Mouse (Mus musculus) heart, embryonic 12.5 days (tissue): ENCODE measurements at regions not wholly inside any gene's neighbourhood (a gene's known extent, or its start where the extent isn't known, plus 50 kb on each side); places are given as distances from the start of the nearest gene placed in this dataset.

ENCODE experiments used
- ATAC-seq: fragments of 200-750 bp; cut with Nextera tagmentation; 2 replicates; pipeline ENCODE4 v1.8.0; 2017; ENCODE audit warnings: moderate TSS enrichment, moderate library complexity; ENCODE audit not compliant: insufficient number of reproducible peaks, low FRiP score
- H3K27ac ChIP-seq: fragments of 300-500 bp; sonication (generic); 2 replicates; pipeline ENCODE4 v1.5.1; 2016; ENCODE audit warnings: mild to moderate bottlenecking, moderate library complexity; ENCODE audit not compliant: poor library complexity, severe bottlenecking
- H3K27me3 ChIP-seq: fragments of 300-500 bp; sonication (generic); replicated peaks from 2 replicates; pipeline ENCODE4 v1.6.1; 2016; ENCODE audit warnings: mild to moderate bottlenecking, moderate library complexity
- H3K36me3 ChIP-seq: fragments of 300-500 bp; sonication (generic); 2 replicates; pipeline ENCODE4 v1.6.1; 2016; ENCODE audit warnings: mild to moderate bottlenecking, moderate library complexity
- H3K4me1 ChIP-seq: fragments of 300-500 bp; sonication (generic); replicated peaks from 2 replicates; pipeline ENCODE4 v1.6.1; 2016; ENCODE audit warnings: mild to moderate bottlenecking
- H3K4me2 ChIP-seq: fragments of 300-500 bp; sonication (generic); 2 replicates; pipeline ENCODE4 v1.6.1; 2016; ENCODE audit warnings: mild to moderate bottlenecking, moderate library complexity
- H3K4me3 ChIP-seq: fragments of 300-500 bp; sonication (generic); 2 replicates; pipeline ENCODE4 v1.5.1; 2016; ENCODE audit warnings: mild to moderate bottlenecking
- H3K9ac ChIP-seq: fragments of 300-500 bp; sonication (generic); 2 replicates; pipeline ENCODE4 v1.6.1; 2016; ENCODE audit warnings: mild to moderate bottlenecking, moderate library complexity
- H3K9me3 ChIP-seq: fragments of 300-500 bp; sonication (generic); replicated peaks from 2 replicates; pipeline ENCODE4 v1.6.1; 2016; ENCODE audit warnings: mild to moderate bottlenecking, moderate library complexity
- WGBS: fragments of 180-500 bp; shearing (Covaris S2); methylation state at CpG from one replicate; pipeline ENCODE4 v1.1.7; 2016; 5-methylcytosine and 5-hydroxymethylcytosine counted together

DNA sequence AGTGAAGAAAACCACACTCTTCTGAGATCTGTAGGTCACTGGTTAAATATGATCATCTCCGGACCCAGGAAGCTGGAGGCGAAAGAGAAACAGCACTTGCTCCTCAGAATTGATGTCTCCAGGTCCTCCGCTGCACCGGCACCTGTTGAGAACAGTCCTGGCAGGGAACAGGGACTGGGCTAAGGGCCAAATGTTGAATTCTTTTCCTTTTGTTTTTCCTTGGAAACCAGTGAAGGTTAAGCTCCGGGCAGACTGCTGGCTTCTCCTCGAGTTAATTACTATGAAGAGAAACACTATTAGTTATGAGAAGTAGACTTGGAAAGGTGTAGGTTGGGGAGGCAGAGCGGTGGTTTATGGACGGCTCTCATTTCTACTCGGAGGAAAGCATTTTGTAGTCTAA is 242.7 kb downstream of the Rngtt start:
- no peak overlapping the region for H3K4me2 ChIP-seq
- peaks cover 38% of the 10 kb centered on the region for H3K27me3 ChIP-seq
- H3K9ac ChIP-seq: no peak overlapping the region
- no peak overlapping the region for H3K4me3 ChIP-seq
- peaks cover 6% of the 10 kb centered on the region; the same call in 1 of the 2 replicates for H3K4me1 ChIP-seq
- ATAC-seq: no peak
- no peaks in the 10 kb centered on the region for H3K36me3 ChIP-seq
- H3K27ac ChIP-seq: no peak overlapping the region
- WGBS: 67% methylated on average over 9 of the region's 9 CpGs
- H3K9me3 ChIP-seq: no peaks in the 10 kb centered on the region

DNA sequence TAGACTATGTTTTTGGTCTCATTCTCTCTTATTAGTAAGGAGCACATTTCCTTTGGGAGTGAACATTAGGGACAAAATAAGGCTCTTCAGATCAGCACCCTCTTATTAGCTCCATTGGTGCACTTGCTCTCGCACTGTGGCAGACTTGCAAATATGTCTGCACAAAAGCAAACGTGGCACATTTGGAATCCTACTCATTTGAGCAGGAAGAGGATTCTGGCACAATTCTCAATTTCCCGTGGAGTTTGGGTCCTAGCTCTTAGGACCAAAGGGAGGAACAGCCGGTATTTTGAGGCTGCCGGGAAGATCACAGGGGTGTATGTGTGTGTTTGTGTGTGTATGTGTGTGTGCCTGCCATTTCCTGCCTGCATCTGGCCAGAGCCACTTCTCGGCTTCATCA is 244.5 kb downstream of the Rngtt start:
- H3K9ac ChIP-seq: no peak overlapping the region
- no peaks in the 10 kb centered on the region for H3K36me3 ChIP-seq
- no peak overlapping the region for H3K4me2 ChIP-seq
- H3K4me1 ChIP-seq: peaks cover 6% of the 10 kb centered on the region; the same call in 1 of the 2 replicates
- no peak overlapping the region for H3K27ac ChIP-seq
- no peak for ATAC-seq
- 35% methylated on average over 6 of the region's 6 CpGs for WGBS
- H3K9me3 ChIP-seq: no peaks in the 10 kb centered on the region
- H3K4me3 ChIP-seq: no peak overlapping the region
- peaks cover 38% of the 10 kb centered on the region for H3K27me3 ChIP-seq

DNA sequence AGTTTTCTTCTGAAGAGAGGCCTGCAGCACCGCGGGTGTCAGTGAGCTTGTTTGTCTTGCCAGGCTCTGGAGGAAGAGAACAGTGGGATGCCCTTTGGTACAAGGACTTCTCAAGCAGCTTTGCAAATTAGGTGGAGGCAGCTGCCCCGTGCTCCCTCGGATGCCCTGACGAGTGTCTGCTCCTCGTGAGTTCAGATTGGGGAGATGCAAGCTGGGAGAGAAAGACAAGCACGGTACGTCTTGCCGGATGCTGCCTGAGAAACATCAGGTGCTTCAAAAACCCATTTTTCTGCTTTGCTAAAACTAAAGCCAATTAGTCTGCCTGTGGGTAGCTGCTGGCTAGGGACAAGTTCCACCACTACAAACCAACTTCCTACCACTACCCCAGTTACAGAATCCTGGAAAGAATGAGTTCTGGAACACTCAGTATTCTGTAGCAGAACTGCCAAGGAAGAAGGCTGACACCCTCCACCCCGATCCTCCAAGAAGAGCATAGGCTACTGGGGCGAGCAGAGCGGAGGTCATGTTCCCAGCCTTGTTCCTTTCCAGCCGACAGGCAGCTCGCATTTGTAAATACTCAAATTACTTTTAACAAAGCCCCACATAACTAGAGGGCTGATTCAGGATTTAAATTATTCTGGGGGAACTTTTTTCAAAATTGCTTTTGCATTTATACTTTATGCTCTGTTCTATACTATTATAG is 245.3 kb downstream of the Rngtt start:
- Histone ChIP-seq H3K27ac (no peak overlapping the region), H3K4me3 (0 out of 2 replicates have a peak overlapping the region, but pooled peaks have one; percentile 1), H3K4me2 (peak overlapping the region; percentile 31), H3K4me1 (peaks cover 6% of the 10 kb centered on the region; the same call in 1 of the 2 replicates), H3K9me3 (no peaks in the 10 kb centered on the region), H3K9ac (0 out of 2 replicates have a peak overlapping the region, but pooled peaks have one; percentile 3), H3K36me3 (no peaks in the 10 kb centered on the region), H3K27me3 (peaks cover 34% of the 10 kb centered on the region)
- 10% methylated on average over 14 of the region's 14 CpGs for WGBS
- ATAC-seq: no peak

DNA sequence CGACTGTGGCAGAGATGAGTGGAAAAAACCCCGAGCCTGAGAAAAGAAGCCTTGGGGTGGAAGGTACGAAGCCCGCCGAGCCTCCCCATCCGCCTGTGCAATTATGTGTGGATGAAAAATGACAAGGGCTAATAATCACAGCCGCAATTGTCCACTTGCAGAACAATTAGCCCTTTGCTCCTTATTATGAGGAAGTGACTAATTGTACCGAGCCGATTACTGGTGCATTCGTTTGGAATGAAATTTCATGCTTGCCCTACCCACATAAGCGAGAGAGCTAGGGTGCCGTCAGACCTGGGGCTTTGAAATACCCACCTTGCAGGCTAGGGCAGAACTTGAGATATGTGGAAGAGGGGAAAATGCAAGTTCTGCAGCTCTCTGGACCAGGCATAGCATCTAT is 245.9 kb downstream of the Rngtt start:
- Histone ChIP-seq H3K4me1 (peaks cover 6% of the 10 kb centered on the region; the same call in 1 of the 2 replicates), H3K36me3 (no peaks in the 10 kb centered on the region), H3K9ac (no peak overlapping the region), H3K27ac (no peak overlapping the region), H3K9me3 (no peaks in the 10 kb centered on the region), H3K4me3 (no peak overlapping the region), H3K4me2 (no peak overlapping the region), H3K27me3 (peaks cover 33% of the 10 kb centered on the region)
- no peak for ATAC-seq
- WGBS: 70% methylated on average over 12 of the region's 12 CpGs

DNA sequence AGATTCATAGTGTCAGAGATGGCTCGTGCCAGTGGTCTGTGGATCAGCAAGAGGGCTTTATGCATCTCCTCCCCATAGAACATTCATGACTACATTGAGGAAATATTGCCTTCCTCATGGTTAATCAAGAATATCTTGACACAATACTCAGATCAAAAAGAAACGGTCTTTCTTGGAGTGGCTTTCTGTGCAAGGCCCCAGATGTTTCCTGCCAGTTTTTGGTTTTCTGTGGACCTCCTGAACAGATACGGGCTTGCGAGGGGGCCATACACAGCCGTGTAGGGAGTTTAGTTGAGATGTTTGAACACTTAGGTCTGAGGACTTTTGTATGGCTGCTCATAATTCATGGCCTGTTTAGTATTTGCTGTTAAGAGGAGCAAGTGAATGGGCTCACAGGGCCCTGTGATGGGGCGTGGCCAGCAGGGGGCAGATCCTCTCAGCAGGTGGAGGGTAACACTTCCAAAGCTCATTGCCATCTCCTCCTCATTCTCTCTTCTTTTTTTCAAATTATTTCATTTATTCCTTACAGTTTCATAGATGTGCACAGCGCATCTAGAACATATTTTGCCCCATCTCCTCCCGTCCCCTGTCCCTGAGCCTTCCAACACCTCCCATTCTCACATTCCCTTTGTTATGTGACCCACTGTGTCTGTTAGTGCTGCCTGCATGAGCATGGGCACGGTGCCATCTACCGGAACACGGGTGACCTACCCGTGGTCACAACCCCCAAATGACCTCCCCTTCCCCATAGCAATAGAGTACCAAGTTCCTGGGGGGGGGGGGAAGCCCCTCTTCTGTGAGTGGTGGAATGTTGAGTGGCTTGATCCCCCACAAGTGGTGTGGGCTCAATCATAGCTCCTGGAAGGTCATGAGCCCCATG is 246.8 kb downstream of the Rngtt start:
- 71% methylated on average over 12 of the region's 12 CpGs for WGBS
- peaks cover 30% of the 10 kb centered on the region for H3K27me3 ChIP-seq
- ATAC-seq: no peak
- no peak overlapping the region for H3K4me2 ChIP-seq
- no peak overlapping the region for H3K4me3 ChIP-seq
- H3K36me3 ChIP-seq: no peaks in the 10 kb centered on the region
- peaks cover 6% of the 10 kb centered on the region; the same call in 1 of the 2 replicates for H3K4me1 ChIP-seq
- H3K9ac ChIP-seq: no peak overlapping the region
- no peak overlapping the region for H3K27ac ChIP-seq
- no peaks in the 10 kb centered on the region for H3K9me3 ChIP-seq

DNA sequence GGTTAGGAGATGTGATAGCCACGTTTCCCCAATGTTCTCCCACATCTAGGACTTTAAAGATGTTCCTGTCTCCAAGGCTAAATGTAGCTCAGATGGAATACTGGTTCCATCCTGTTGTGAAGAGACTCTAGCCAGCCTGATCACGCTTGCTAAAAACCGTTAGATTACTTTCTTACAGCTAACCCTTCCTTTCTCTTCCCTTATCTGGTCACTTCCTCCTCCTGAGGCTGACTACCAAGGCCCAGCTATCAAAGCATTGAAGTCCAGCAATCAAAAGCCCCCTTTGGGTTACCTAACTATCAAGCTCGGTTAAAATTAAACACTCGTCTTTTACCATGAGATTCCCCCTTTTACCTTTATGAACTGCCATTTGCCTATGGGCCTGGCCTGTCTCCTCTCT is 260.2 kb downstream of the Rngtt start:
- no peaks in the 10 kb centered on the region for H3K4me1 ChIP-seq
- H3K9me3 ChIP-seq: no peaks in the 10 kb centered on the region
- H3K4me3 ChIP-seq: no peak overlapping the region
- ATAC-seq: no peak
- H3K4me2 ChIP-seq: no peak overlapping the region
- H3K36me3 ChIP-seq: no peaks in the 10 kb centered on the region
- H3K27me3 ChIP-seq: no peaks in the 10 kb centered on the region; the same call in 1 of the 2 replicates
- H3K9ac ChIP-seq: no peak overlapping the region
- H3K27ac ChIP-seq: no peak overlapping the region
- 57% methylated on average over 5 of the region's 5 CpGs for WGBS

DNA sequence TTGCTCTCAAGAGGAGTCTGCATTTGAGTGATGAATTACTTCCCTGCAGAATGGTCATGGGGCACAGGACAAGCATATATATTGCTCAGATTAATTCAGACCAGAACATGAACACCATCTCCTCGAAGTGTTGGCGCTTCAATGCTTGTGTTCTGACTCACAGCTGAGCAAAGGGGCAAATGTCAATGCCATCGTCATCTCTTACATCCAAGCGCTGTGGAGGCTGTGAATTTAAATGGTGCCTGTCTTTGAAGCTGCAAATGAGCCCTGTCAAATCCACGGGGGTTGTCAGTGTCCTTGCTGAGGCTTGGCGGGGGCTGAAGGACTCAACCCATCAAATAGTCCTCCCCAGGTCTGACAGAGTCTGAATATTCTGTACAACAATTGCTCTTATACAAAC is 261.2 kb downstream of the Rngtt start:
- H3K27ac ChIP-seq: no peak overlapping the region
- H3K4me3 ChIP-seq: no peak overlapping the region
- ATAC-seq: no peak
- H3K9ac ChIP-seq: no peak overlapping the region
- H3K9me3 ChIP-seq: no peaks in the 10 kb centered on the region
- H3K36me3 ChIP-seq: no peaks in the 10 kb centered on the region
- H3K4me1 ChIP-seq: no peaks in the 10 kb centered on the region
- H3K27me3 ChIP-seq: no peaks in the 10 kb centered on the region; the same call in 1 of the 2 replicates
- WGBS: 56% methylated on average over 6 of the region's 6 CpGs
- H3K4me2 ChIP-seq: no peak overlapping the region

DNA sequence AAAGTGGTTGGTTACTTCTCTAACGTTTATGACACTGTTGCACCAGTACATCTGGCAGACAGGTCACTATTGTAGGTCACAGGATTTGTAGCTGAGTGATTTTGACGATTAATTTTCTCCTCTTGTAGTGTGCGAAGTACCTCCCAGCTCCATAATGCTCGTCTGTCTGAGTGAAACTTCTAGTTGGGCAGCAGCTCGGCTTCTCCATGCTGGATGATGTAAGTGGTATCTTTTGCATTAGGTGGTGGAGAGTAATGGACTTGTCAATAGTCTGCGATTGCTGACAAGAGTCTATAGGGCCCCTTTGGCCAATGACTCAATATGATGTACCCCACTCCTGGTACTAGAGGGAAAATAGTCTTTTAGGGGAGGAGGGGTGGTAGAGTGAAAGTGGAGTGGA is 267.5 kb downstream of the Rngtt start:
- Histone ChIP-seq H3K9me3 (peaks cover 9% of the 10 kb centered on the region), H3K4me3 (no peak overlapping the region), H3K27ac (no peak overlapping the region), H3K4me1 (peaks cover 6% of the 10 kb centered on the region), H3K9ac (no peak overlapping the region), H3K27me3 (peaks cover 17% of the 10 kb centered on the region), H3K36me3 (no peaks in the 10 kb centered on the region), H3K4me2 (no peak overlapping the region)
- WGBS: 87% methylated on average over 6 of the region's 6 CpGs
- no peak for ATAC-seq

DNA sequence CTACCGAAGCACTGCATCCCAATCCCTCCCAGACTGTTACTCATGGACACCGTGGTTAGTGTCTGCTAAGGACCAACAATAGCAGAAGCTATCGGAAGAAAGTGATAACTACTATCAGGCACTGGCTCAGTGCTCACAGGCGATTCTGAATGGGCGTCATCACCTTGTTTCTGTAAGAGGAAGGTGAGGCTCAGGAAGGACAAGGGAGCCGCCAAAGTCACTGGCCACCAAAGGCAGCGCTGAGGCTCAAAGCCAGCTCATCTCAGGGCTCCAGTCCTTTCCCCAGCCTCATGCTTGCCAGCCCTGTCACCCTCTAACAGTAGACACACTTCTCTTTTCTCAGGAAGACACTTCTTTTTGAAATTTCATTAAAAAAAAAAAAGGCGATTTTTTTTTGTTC is 270.4 kb downstream of the Rngtt start:
- H3K9me3 ChIP-seq: peaks cover 9% of the 10 kb centered on the region
- 34% methylated on average over 8 of the region's 8 CpGs for WGBS
- no peak for ATAC-seq
- H3K4me3 ChIP-seq: no peak overlapping the region
- H3K27me3 ChIP-seq: peaks cover 31% of the 10 kb centered on the region
- no peak overlapping the region for H3K27ac ChIP-seq
- H3K9ac ChIP-seq: no peak overlapping the region
- H3K4me1 ChIP-seq: peaks cover 6% of the 10 kb centered on the region
- H3K36me3 ChIP-seq: no peaks in the 10 kb centered on the region
- peak overlapping the region; percentile 16; the same call in 1 of the 2 replicates for H3K4me2 ChIP-seq

DNA sequence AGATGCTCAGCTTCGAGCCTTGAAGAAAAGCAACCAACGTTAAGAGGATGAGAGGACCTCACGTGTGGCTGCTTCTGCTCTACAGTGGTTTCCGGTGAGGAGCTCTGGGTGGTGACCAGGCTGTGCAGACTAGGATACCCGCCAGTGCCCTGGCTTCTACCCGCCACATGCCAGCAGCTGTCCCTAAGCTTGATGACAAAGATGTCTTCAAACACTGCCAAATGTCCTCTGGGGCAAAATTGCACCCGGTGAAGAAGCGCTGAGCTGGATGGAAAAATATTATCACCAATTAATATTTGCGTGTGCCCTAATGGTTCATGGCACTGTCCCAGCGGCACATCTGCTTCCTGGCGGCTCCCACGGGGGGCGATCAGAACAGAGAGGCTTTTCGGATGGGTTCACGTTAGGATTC is 271.1 kb downstream of the Rngtt start:
- no peak for ATAC-seq
- H3K4me3 ChIP-seq: no peak overlapping the region
- H3K4me1 ChIP-seq: peaks cover 8% of the 10 kb centered on the region
- H3K9me3 ChIP-seq: peaks cover 9% of the 10 kb centered on the region
- H3K4me2 ChIP-seq: no peak overlapping the region
- H3K9ac ChIP-seq: no peak overlapping the region
- H3K36me3 ChIP-seq: no peaks in the 10 kb centered on the region
- WGBS: 82% methylated on average over 15 of the region's 15 CpGs
- H3K27ac ChIP-seq: no peak overlapping the region
- H3K27me3 ChIP-seq: peaks cover 34% of the 10 kb centered on the region

DNA sequence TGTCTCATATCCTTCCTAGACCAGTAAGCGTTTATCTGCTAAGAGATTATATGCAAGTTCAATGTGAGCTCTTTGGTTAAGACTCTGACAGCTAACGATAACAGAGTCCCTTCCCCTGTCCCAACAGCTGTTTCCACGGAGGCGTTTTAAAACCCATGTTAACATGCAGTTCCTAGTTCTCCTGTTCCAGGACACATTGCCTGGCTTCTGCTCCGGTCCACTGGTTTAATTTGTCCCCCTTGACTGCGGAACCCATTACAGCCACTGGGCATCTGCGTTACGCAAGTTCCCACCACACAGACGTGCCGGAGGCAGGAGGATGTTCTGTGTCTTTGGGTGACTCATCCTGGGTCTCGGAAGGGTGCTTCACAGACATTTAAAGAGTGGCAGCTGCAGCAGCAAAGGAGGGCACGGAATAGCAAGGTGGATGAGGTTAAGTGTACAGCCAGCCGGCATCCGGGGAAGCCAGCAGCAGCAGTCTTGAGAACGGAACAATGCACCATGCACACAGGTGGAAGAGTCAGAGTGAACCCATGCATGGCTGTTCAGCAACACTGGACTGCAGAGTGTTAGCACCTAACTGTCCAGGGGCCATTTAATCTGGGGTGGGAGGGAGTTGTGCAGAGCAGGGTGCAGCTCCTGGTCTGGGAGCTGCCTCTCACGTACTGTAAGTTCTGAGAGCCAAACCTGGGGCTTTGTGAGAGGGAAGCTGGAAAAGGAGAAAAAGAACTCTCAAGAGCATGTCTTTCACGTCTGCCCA is 271.8 kb downstream of the Rngtt start:
- Histone ChIP-seq H3K36me3 (no peaks in the 10 kb centered on the region), H3K4me3 (no peak overlapping the region), H3K4me2 (no peak overlapping the region), H3K27ac (no peak overlapping the region), H3K9ac (no peak overlapping the region), H3K27me3 (peaks cover 34% of the 10 kb centered on the region), H3K4me1 (peaks cover 16% of the 10 kb centered on the region), H3K9me3 (peaks cover 9% of the 10 kb centered on the region)
- 67% methylated on average over 17 of the region's 17 CpGs for WGBS
- ATAC-seq: no peak
